ENCODE assay signal across 23 mouse cellular contexts in genomic region chr14:24197865-24198264, GRCm38 (mm10). TPM values are rescaled to one million over a fixed set of nuclear protein-coding genes. Genes with fewer than 3 reads are reported as not detected.
DNase-seq lines count a peak whose midpoint lies in the region; ATAC-seq lines count a peak whose summit lies in the region.
"Had no signal": no experiment of that assay in that cellular context is flagged by ENCODE, and none has a peak within 500 bp of the region (broad histone marks: within the 10 kb centered on the region; RNA-seq: fewer than 3 reads in every experiment).

No protein-coding gene starts in this region.

- H3K9me3 ChIP-seq in hindbrain, embryonic 11.5 days (ENCODE audit: control insufficient read depth, low read length): no peaks in the 10 kb centered on the region
- H3K9me3 ChIP-seq: embryonic facial prominence, embryonic 13.5 days; limb, embryonic 15.5 days; liver, embryonic 15.5 days; midbrain, embryonic 10.5 days had no signal

- H3K4me2 ChIP-seq in hindbrain, embryonic 11.5 days (replicated peaks; ENCODE audit: low read depth, low read length): no peak overlapping the region
- H3K4me2 ChIP-seq: embryonic facial prominence, embryonic 13.5 days; limb, embryonic 15.5 days; liver, embryonic 15.5 days had no signal

- no peak for ATAC-seq in hindbrain, embryonic 11.5 days (ENCODE audit: low FRiP score)
- ATAC-seq: forebrain, embryonic 14.5 days; hindbrain, postnatal 0 days; Patski had no signal

- no peaks in the 10 kb centered on the region for H3K27me3 ChIP-seq in hindbrain, embryonic 11.5 days (ENCODE audit: control insufficient read depth, insufficient read depth, low read length)
- H3K27me3 ChIP-seq: embryonic facial prominence, embryonic 13.5 days; limb, embryonic 15.5 days; liver, embryonic 15.5 days; Patski had no signal

- H3K9ac ChIP-seq in hindbrain, embryonic 11.5 days (ENCODE audit: low read depth, low read length): no peak overlapping the region
- H3K9ac ChIP-seq: embryonic facial prominence, embryonic 13.5 days; limb, embryonic 15.5 days; liver, embryonic 15.5 days had no signal

- no peak overlapping the region for H3K27ac ChIP-seq in hindbrain, embryonic 11.5 days (ENCODE audit: low read depth, low read length)
- H3K27ac ChIP-seq: liver, embryonic 15.5 days; macrophage; midbrain, embryonic 10.5 days had no signal

- H3K4me3 ChIP-seq in hindbrain, embryonic 11.5 days (ENCODE audit: low read depth, low read length): no peak overlapping the region
- H3K4me3 ChIP-seq: embryonic facial prominence, embryonic 13.5 days; limb, embryonic 15.5 days; liver, embryonic 15.5 days; midbrain, embryonic 10.5 days had no signal

- 84% methylated on average over 5 of the region's 5 CpGs for WGBS in hindbrain, embryonic 11.5 days

- no peaks in the 10 kb centered on the region for H3K36me3 ChIP-seq in hindbrain, embryonic 11.5 days (ENCODE audit: control insufficient read depth, insufficient read depth, low read length)
- H3K36me3 ChIP-seq: liver, embryonic 15.5 days had no signal

- intact Hi-C loops in left cerebral cortex, postnatal 14 days (cut with DNase I): no loop called here

- DNase-seq in layer of hippocampus, adult 18-20 months (ENCODE audit: low spot score in 2 of 2): peak; percentile 47 to 66
- no peak for DNase-seq in layer of hippocampus, postnatal 10 days (ENCODE audit: low spot score in 2 of 2)
- peak; percentile 43 to 46 for DNase-seq in layer of hippocampus, adult 8-10 months (ENCODE audit: low spot score in 2 of 2)
- peak; percentile 65 to 71 for DNase-seq in left cerebral cortex, postnatal 14 days (ENCODE audit: low spot score in 2 of 2)
- DNase-seq in right cerebral cortex, postnatal 36 days (ENCODE audit: low spot score in 2 of 2): peak; percentile 61 to 72
- DNase-seq in adrenal gland, adult 2 months: no peak
- no peak for DNase-seq in hindbrain, embryonic 11.5 days (ENCODE audit: low spot score)
- DNase-seq: adrenal gland, postnatal 10 days; cerebellum, adult 11-12 months; cerebellum, postnatal 14 days; gastrocnemius, postnatal 36 days; kidney, adult 11 months; kidney, postnatal 10 days; retina, postnatal 1 day; thymus, postnatal 14 days had no signal

- H3K4me1 ChIP-seq in hindbrain, embryonic 11.5 days (replicated peaks; ENCODE audit: control insufficient read depth, insufficient read depth, low read length): no peaks in the 10 kb centered on the region
- H3K4me1 ChIP-seq: liver, embryonic 15.5 days; midbrain, embryonic 10.5 days had no signal

RNA-seq across cellular contexts. Expression of gene Dlg5, which starts 47.9 kb away (rescaled TPM):
- 10 to 100 TPM; 58.1 to 63.6 TPM for total RNA-seq in layer of hippocampus, adult 18-20 months (2021)
- total RNA-seq in layer of hippocampus, postnatal 10 days (2021): 10 to 100 TPM; 62.2 to 66.0 TPM
- 10 to 100 TPM; 52.5 to 67.9 (median 57.9) TPM for total RNA-seq in layer of hippocampus, adult 8-10 months (2022)
- total RNA-seq in left cerebral cortex, postnatal 14 days (2021): 10 to 100 TPM; 37.3 to 41.9 TPM
- 10 to 100 TPM; 44.5 to 48.6 TPM for total RNA-seq in adrenal gland, adult 2 months (2021)
- polyA plus RNA-seq in adrenal gland, adult 2 months (2012; rRNA removed): 65.2 and 72.1 TPM in 2 replicates
- polyA plus RNA-seq in hindbrain, embryonic 11.5 days (2014; fragmentation: Nextera tagmentation; extraction: Ambion mirVana): 20.8 and 26.9 TPM in 2 replicates

Comparison
In these comparisons a context has a peak if more than half of its experiments do, and no peak if none do; other contexts are left out.
1. DNase-seq: peak in layer of hippocampus, adult 18-20 months (2 of 2), layer of hippocampus, adult 8-10 months (2 of 2), left cerebral cortex, postnatal 14 days (2 of 2) and right cerebral cortex, postnatal 36 days (2 of 2); none in layer of hippocampus, postnatal 10 days (0 of 2), adrenal gland, adult 2 months (single experiment) and hindbrain, embryonic 11.5 days (single experiment).